Mouse (Mus musculus) testis, postnatal 10 days (tissue): ENCODE data around the gene 1700003H04Rik.

Experiments used
- DNase-seq: peaks from one replicate; pipeline ENCODE4 v3.0.0; 2021; ENCODE audit warnings: low spot score

Gene 1700003H04Rik

GRCm38 (mm10) chr3:124581001-124581400, at the start of gene 1700003H04Rik:
1700003H04Rik (minus strand) TSS chr3:124581101.
- no peak for DNase-seq

- no peak for DNase-seq
Measured at GRCm38 (mm10) chr3:124623031-124623430, 42.1 kb upstream of the 1700003H04Rik start.

GRCm38 (mm10) chr3:124613287-124613686, 32.4 kb upstream of the 1700003H04Rik start:
- DNase-seq, result no peak

GRCm38 (mm10) chr3:124609956-124610355, 29.1 kb upstream of the 1700003H04Rik start:
- no peak for DNase-seq

DNA sequence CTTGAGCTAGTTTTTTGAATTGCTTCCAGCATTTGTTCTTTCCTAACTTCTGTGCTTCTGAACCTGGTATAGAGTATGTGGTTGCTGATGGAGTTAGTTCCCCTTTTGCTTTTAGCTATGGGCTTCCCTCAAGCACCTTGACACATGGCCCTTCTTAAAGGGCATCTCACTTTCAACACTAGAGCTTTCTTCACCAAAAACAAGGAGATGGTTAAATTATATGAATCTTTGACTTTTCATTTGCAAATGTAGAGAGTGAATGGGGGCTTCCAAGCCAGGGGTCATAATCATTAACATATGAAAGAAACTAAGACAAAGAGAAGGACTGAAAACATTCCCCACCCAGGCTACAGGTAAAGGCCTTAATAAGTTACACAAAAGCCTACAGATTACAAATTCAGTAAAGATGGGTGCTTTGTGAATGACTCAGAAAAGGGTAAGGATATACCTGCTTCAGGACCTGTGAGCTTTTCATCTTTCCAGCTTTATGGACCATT, 25.2 kb upstream of the 1700003H04Rik start:
- no peak for DNase-seq

GRCm38 (mm10) chr3:124605518-124605917, 24.6 kb upstream of the 1700003H04Rik start:
- no peak for DNase-seq

- DNase-seq, result no peak
Measured at GRCm38 (mm10) chr3:124597789-124598188, 16.9 kb upstream of the 1700003H04Rik start.

DNA sequence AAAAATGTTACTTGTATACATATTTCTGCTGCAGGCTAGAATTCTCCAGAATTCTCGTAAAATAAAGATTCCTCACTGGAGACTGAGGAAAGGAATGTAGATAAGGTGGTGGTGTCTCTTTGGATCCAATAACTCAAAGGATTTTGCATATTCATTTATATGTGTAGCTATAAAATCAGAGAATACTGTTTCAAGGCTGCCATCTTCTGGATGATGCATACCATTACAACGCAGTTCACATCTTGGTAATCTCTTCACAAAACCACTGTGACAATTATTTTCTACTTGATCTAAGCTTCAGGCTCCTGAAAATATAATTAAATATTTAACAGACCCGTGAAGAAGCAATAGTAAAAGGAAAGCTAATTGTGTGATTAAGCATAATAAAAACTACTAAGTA, 6.6 kb upstream of the 1700003H04Rik start:
- no peak for DNase-seq

- no peak for DNase-seq
Measured at GRCm38 (mm10) chr3:124585761-124586160, 4.9 kb upstream of the 1700003H04Rik start.

DNA sequence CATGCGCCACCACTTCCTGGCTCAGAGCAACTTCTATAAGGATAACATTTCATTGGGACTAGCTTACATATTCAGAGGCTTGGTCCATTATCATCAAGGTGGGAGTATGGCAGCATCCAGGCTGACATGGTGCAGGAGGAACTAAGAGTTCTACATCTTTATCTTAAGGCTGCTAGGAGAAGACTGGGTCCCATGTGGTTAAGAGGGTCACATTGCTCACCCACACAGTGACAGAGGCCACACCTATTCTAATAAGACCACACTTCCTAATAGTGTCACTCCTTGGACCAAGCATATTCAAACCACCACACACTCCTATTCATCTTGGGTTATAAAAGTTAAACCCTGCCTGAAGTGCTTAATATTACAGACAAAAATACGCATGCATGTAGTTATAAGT, 23.6 kb downstream of the 1700003H04Rik start:
- no peak for DNase-seq

GRCm38 (mm10) chr3:124555963-124556362, 24.9 kb downstream of the 1700003H04Rik start:
- no peak for DNase-seq

DNA sequence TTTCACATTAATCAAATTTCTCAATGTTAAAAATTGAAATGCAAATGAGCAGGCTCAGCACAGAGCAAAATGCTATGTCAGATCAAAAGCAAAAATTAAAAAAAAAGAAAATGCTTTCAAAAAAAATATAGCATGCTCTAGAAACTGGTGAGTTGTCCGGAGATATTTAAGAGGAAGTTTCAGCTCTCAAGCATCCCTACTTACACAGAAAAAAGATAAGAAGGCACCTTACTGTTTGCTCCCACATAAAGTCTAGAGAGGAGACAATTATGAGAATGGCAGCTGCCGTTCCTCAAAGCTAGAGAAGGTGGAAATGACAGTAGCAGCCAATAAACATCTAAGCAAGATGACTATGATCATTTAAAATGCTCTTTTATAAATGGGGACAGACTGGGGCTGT, 25.8 kb downstream of the 1700003H04Rik start:
- DNase-seq, result no peak

- no peak for DNase-seq
Measured at GRCm38 (mm10) chr3:124548898-124549297, 32.0 kb downstream of the 1700003H04Rik start.

DNA sequence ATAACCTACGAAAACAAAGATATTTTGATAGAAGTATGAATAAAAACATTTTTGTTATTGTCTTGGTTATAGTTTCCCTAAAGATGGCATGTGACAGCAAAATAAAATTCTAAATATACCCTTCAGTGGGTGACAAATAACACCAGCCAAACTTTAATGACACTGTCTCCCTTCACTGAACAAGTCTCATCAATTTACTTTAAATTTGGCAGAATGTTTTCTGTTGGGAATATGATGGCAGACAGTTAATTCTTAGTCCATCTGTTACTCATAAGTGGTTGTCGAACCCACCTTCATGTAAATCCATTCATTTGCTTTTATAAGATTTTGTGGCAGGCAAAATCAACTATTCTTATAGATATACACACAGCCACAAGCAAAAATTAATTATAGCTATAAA, 42.6 kb downstream of the 1700003H04Rik start:
- no peak for DNase-seq

- DNase-seq, result no peak
Measured at GRCm38 (mm10) chr3:124536602-124537001, 44.3 kb downstream of the 1700003H04Rik start.

- no peak for DNase-seq
Measured at GRCm38 (mm10) chr3:124518786-124519185, 62.1 kb downstream of the 1700003H04Rik start.
